Mouse (Mus musculus) right cerebral cortex, adult 2 months (tissue): Measurements from ENCODE around the gene Zscan22.
"Not testable (repeated sequence)": the region's sequence is repeated elsewhere in the genome, so short reads cannot be mapped to it uniquely, and the experiment has no call there.

ENCODE experiments used
- DNase-seq, 2 experiments: peaks; one replicate each; pipeline ENCODE4 v3.0.0; 2021 to 2022; ENCODE audit warnings: low spot score in 2 of 2

The Zscan22 gene

GRCm38 (mm10) chr7:12897655-12898410 lies at the start of gene Zscan22:
TSS of gene Zscan22 (plus strand) at chr7:12897815.
- DNase-seq: peak; percentile 97 to 98

GRCm38 (mm10) chr7:12874301-12874700 lies 23.3 kb upstream of the Zscan22 start:
- DNase-seq: no peak

- DNase-seq: no peak
Observed at GRCm38 (mm10) chr7:12880036-12880435, 17.6 kb upstream of the Zscan22 start.

- DNase-seq: not testable (repeated sequence)
Observed at GRCm38 (mm10) chr7:12880497-12880896, 17.1 kb upstream of the Zscan22 start.

GRCm38 (mm10) chr7:12880911-12881660 lies 16.5 kb upstream of the Zscan22 start, which contains the start of gene Zfp128:
TSS of gene Zfp128 (plus strand) at chr7:12881177.
- peak; percentile 97 for DNase-seq

- peak; percentile 13 to 22 for DNase-seq
Observed at GRCm38 (mm10) chr7:12886563-12887266, 10.9 kb upstream of the Zscan22 start.

- no peak for DNase-seq
Observed at GRCm38 (mm10) chr7:12887585-12887984, 10.0 kb upstream of the Zscan22 start.

GRCm38 (mm10) chr7:12890928-12891327 lies 6.7 kb upstream of the Zscan22 start:
- no peak for DNase-seq

GRCm38 (mm10) chr7:12891334-12891733 lies 6.3 kb upstream of the Zscan22 start:
- no peak for DNase-seq

GRCm38 (mm10) chr7:12901517-12901916 lies 3.9 kb downstream of the Zscan22 start:
- DNase-seq: no peak

- DNase-seq: no peak
Observed at GRCm38 (mm10) chr7:12903623-12904022, 6.0 kb downstream of the Zscan22 start.

GRCm38 (mm10) chr7:12905146-12905545 lies 7.5 kb downstream of the Zscan22 start:
- no peak for DNase-seq

- DNase-seq: peak; percentile 80 to 86
Observed at GRCm38 (mm10) chr7:12909498-12909962, 11.9 kb downstream of the Zscan22 start.

GRCm38 (mm10) chr7:12910181-12910668 lies 12.6 kb downstream of the Zscan22 start:
- DNase-seq: peak; percentile 69 to 70

- no peak for DNase-seq
Observed at GRCm38 (mm10) chr7:12913556-12913955, 15.9 kb downstream of the Zscan22 start.

GRCm38 (mm10) chr7:12920495-12920894 lies 22.9 kb downstream of the Zscan22 start:
- not testable (repeated sequence) for DNase-seq

- no peak for DNase-seq
Observed at GRCm38 (mm10) chr7:12921318-12921704, 23.7 kb downstream of the Zscan22 start.

- peak; percentile 99 for DNase-seq
Observed at GRCm38 (mm10) chr7:12921705-12922465, 24.3 kb downstream of the Zscan22 start, which contains the start of gene Rps5. TSS of gene Rps5 (plus strand) at chr7:12922290.

- DNase-seq: no peak
Observed at GRCm38 (mm10) chr7:12922729-12923128, 25.1 kb downstream of the Zscan22 start.

- no peak for DNase-seq
Observed at GRCm38 (mm10) chr7:12926316-12926715, 28.7 kb downstream of the Zscan22 start.

- DNase-seq: no peak
Observed at GRCm38 (mm10) chr7:12927191-12927680, 29.6 kb downstream of the Zscan22 start, which contains the start of gene Rnf225. TSS of gene Rnf225 (plus strand) at chr7:12927416.
